Mouse (Mus musculus) MEL (cell line): ENCODE measurements around the gene Pramel7.

Source experiments
- CHD1 ChIP-seq: IDR thresholded peaks from 2 replicates; pipeline ENCODE4 v1.6.1; 2012; ENCODE audit warnings: low read depth, mild to moderate bottlenecking, inconsistent platforms, low read length, improper control_type of control experiment
- CTCF ChIP-seq, 3 experiments: IDR thresholded peaks in 2 of 3; conservative IDR thresholded peaks in 1 of 3; 2 replicates each; pipeline ENCODE4 v1.5.1; 2011 to 2012; ENCODE audit warnings: low read length in 3 of 3, low read depth in 2 of 3, mild to moderate bottlenecking in 2 of 3, improper control_type of control experiment in 1 of 3, inconsistent platforms in 1 of 3, mixed read lengths in 1 of 3, moderate library complexity in 1 of 3; ENCODE audit not compliant: control insufficient read depth in 1 of 3, insufficient read depth in 1 of 3, poor library complexity in 1 of 3, severe bottlenecking in 1 of 3
- NRF1 ChIP-seq: IDR thresholded peaks from 2 replicates; pipeline ENCODE4 v1.6.1; 2014; ENCODE audit warnings: low read depth, mild to moderate bottlenecking, inconsistent platforms, low read length, improper control_type of control experiment, moderate library complexity; ENCODE audit not compliant: poor library complexity, insufficient read depth, severe bottlenecking

DNA sequence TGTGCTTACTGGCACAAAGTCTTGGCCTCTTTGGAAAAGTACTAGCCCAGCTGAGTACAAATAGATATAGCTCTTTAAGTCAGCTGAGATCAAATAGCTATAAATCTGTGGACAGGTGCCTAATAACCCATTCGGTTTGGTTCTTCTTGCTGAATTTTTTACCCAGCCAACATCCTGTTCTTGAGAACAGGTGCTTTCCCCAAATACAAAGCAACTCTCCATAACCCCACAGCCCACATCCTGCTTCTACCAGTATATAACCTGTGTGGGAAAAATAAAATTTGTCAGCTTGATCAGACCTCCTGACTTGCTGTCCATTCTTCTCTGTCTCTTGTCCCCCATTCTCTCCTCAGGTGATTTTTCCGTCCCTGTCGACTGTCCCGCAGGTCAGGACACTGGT, 35.1 kb downstream of the Pramel7 start:
- TF ChIP-seq CTCF (IDR thresholded peaks at IDR 0.05 in 2 of 3, conservative IDR thresholded peaks at IDR 0.05 in 1 of 3; ENCODE audit: control insufficient read depth in 1 of 3, insufficient read depth in 1 of 3, low read depth in 2 of 3, low read length in 3 of 3, poor library complexity in 1 of 3, severe bottlenecking in 1 of 3) (no peak), NRF1 (no peak), CHD1 (no peak)
